Mouse (Mus musculus) liver, adult 2 months (tissue): ENCODE results near the gene Foxd2. TPM values are rescaled to one million over a fixed set of nuclear protein-coding genes. Genes with fewer than 3 reads are reported as not detected.

Experiments used
- DNase-seq: peaks from one replicate; pipeline ENCODE4 v3.0.0-alpha.2; 2011; ENCODE audit warnings: low read depth, low spot score; ENCODE audit errors: extremely low read depth
- H3K27ac ChIP-seq: fragments of 200-500 bp; replicated peaks from 2 replicates; pipeline ENCODE4 v1.5.1; 2012; ENCODE audit warnings: low read depth, mild to moderate bottlenecking, control low read depth, inconsistent platforms, low read length; ENCODE audit not compliant: insufficient read depth
- H3K27me3 ChIP-seq: fragments of 200-500 bp; 2 replicates; pipeline ENCODE4 v1.6.1; 2012; ENCODE audit warnings: mild to moderate bottlenecking, moderate library complexity, low read length, inconsistent platforms; ENCODE audit not compliant: control insufficient read depth, insufficient read depth
- H3K36me3 ChIP-seq: fragments of 200-500 bp; 2 replicates; pipeline ENCODE4 v1.6.1; 2012; ENCODE audit warnings: low read length, inconsistent platforms; ENCODE audit not compliant: control insufficient read depth, insufficient read depth
- H3K4me1 ChIP-seq: fragments of 200-500 bp; 2 replicates; pipeline ENCODE4 v1.6.1; 2011; ENCODE audit warnings: low read length; ENCODE audit not compliant: control insufficient read depth, insufficient read depth
- H3K4me3 ChIP-seq: fragments of 200-500 bp; 2 replicates; pipeline ENCODE4 v1.5.1; 2011; ENCODE audit warnings: low read depth, mild to moderate bottlenecking, control low read depth, low read length, moderate library complexity; ENCODE audit not compliant: insufficient read depth
- H3K79me2 ChIP-seq: fragments of 200-500 bp; 2 replicates; pipeline ENCODE4 v1.6.1; 2012; ENCODE audit warnings: inconsistent platforms, mild to moderate bottlenecking, low read length, moderate library complexity; ENCODE audit not compliant: control insufficient read depth, insufficient read depth
- H3K9ac ChIP-seq: fragments of 200-500 bp; 2 replicates; pipeline ENCODE4 v1.6.1; 2012; ENCODE audit warnings: low read depth, mild to moderate bottlenecking, control low read depth, inconsistent platforms, low read length
- CTCF ChIP-seq: fragments of 200-500 bp; IDR thresholded peaks from 2 replicates; pipeline ENCODE4 v1.5.1; 2011; ENCODE audit warnings: low read depth, low read length, control low read depth
- POLR2A ChIP-seq: fragments of 200-500 bp; IDR thresholded peaks from 2 replicates; pipeline ENCODE4 v1.6.1; 2011; ENCODE audit warnings: low read length, control low read depth; ENCODE audit not compliant: insufficient read depth; ENCODE audit errors: extremely low read depth
- WGBS: fragments of 180-500 bp; shearing (Covaris S2); methylation state at CpG from one replicate; pipeline ENCODE4 v1.1.7; 2018; 5-methylcytosine and 5-hydroxymethylcytosine counted together
- polyA plus RNA-seq: library from polyadenylated mRNA; depleted of rRNA; stranded (reverse); fragments of >200 nt; gene quantifications from 2 replicates; pipeline ENCODE4 v1.2.3, GENCODE M21; 2012; rRNA removed
- total RNA-seq: library from RNA; depleted of rRNA; stranded (reverse); fragments of >200 nt; gene quantifications from 2 replicates; pipeline ENCODE4 v1.2.3, GENCODE M21; 2014; rRNA removed

Gene Foxd2
- total and polyA plus RNA-seq, 2 experiments: 0.02 to 0.09 TPM

GRCm38 (mm10) chr4:114897853-114898252, 10.8 kb downstream of the Foxd2 start:
- peak; percentile 66 for TF ChIP-seq CTCF
- no peak for TF ChIP-seq POLR2A
- Histone ChIP-seq H3K27ac (no peak overlapping the region), H3K4me1 (no peaks in the 10 kb centered on the region), H3K36me3 (no peaks in the 10 kb centered on the region), H3K79me2 (no peaks in the 10 kb centered on the region), H3K27me3 (peaks cover 28% of the 10 kb centered on the region), H3K9ac (no peak overlapping the region), H3K4me3 (no peak overlapping the region)
- 3% methylated on average over 4 of the region's 4 CpGs for WGBS
- DNase-seq: no peak

- WGBS: 97% methylated on average over 1 of the region's 1 CpGs
- Histone ChIP-seq H3K27ac (no peak overlapping the region), H3K4me1 (no peaks in the 10 kb centered on the region; the same call in 1 of the 2 replicates)
Measured at GRCm38 (mm10) chr4:114882232-114882631, 26.4 kb downstream of the Foxd2 start.

DNA sequence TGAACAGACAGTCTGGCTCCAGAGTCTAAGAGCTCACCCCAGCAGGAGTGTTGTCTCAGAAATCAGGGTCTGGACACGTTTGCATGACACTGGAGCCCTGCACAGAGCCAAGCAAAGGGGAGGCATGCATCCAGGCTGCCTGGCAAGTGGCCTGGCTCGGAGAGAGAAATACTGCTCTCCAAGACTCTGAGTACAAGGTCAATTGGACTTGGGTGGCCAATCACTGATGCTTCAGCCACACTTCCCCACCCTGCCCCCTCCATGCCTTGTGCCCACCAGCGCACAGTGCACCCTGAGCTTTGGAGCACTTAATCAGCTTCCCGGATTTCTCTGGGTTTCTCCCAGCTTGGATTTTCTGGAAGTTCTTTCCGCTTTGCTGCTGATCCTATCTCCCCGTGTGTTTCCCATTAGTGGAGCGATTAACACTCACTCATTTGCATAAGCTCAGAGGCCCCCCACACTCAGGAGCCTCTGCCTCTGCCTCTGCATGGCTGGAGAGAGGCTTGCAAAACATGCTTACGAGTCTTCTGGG, 32.2 kb downstream of the Foxd2 start:
- TF ChIP-seq CTCF: no peak
- TF ChIP-seq POLR2A: no peak
- no peaks in the 10 kb centered on the region; the same call in 1 of the 2 replicates for H3K4me1 ChIP-seq
- WGBS: 65% methylated on average over 8 of the region's 8 CpGs
- no peaks in the 10 kb centered on the region for H3K36me3 ChIP-seq
- no peaks in the 10 kb centered on the region for H3K79me2 ChIP-seq
- no peak overlapping the region for H3K9ac ChIP-seq
- H3K4me3 ChIP-seq: no peak overlapping the region
- H3K27ac ChIP-seq: no peak overlapping the region
- no peak for DNase-seq
- H3K27me3 ChIP-seq: no peaks in the 10 kb centered on the region

More at GRCm38 (mm10) chr4:114882232-114882631, 26.4 kb downstream of the Foxd2 start:
- no peak for DNase-seq
- H3K9ac ChIP-seq: no peak overlapping the region
- H3K27me3 ChIP-seq: no peaks in the 10 kb centered on the region
- H3K36me3 ChIP-seq: no peaks in the 10 kb centered on the region
- no peaks in the 10 kb centered on the region for H3K79me2 ChIP-seq
- no peak overlapping the region for H3K4me3 ChIP-seq
- TF ChIP-seq CTCF (no peak), POLR2A (no peak)

DNA sequence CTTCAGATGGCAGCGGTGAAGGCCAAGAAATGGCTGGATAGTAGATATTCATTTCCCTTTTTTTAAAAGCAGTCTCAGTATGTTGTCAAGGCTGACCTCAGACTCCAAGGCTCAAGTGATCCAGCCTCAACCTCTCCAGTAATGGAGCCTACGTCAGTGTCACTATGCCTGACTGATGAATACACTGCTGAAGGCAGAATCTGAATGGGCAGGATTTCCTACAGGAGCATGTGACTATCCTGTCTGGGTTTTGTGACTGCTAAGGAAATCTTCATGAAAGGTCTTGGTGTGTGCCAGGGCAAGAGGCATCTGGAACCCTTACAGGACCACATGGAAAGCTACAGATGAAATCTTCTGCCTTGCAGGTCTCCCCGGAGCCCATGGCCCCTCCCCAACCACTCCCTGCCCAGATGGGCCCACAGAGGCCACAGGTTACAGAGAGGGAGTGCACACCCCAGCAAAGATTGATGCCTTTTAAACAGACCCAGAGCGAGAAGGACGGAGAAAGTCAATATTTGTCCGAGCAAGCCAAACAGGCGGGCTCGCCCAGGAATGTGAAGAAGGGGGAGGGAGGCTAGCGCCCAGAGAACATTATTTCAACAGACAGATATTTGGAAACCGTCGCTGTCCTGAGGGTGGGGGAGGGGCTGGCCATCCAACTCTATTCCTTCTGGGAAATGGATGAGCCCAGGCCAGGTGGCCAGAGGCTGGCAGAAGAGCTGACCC, 38.7 kb downstream of the Foxd2 start:
- Histone ChIP-seq H3K27me3 (no peaks in the 10 kb centered on the region; the same call in 1 of the 2 replicates), H3K27ac (no peak overlapping the region), H3K4me3 (no peak overlapping the region), H3K4me1 (peaks cover 5% of the 10 kb centered on the region), H3K9ac (no peak overlapping the region), H3K79me2 (no peaks in the 10 kb centered on the region), H3K36me3 (no peaks in the 10 kb centered on the region)
- WGBS: 17% methylated on average over 11 of the region's 11 CpGs
- DNase-seq: peak; percentile 69
- TF ChIP-seq CTCF: no peak
- no peak for TF ChIP-seq POLR2A

GRCm38 (mm10) chr4:114863166-114863565, 45.5 kb downstream of the Foxd2 start:
- no peak overlapping the region for H3K9ac ChIP-seq
- no peaks in the 10 kb centered on the region for H3K36me3 ChIP-seq
- no peak for TF ChIP-seq POLR2A
- TF ChIP-seq CTCF: no peak
- no peaks in the 10 kb centered on the region for H3K4me1 ChIP-seq
- no peak overlapping the region for H3K4me3 ChIP-seq
- H3K79me2 ChIP-seq: no peaks in the 10 kb centered on the region
- WGBS: 82% methylated on average over 5 of the region's 5 CpGs
- no peak for DNase-seq
- H3K27ac ChIP-seq: no peak overlapping the region
- H3K27me3 ChIP-seq: peaks cover 10% of the 10 kb centered on the region; the same call in 1 of the 2 replicates

DNA sequence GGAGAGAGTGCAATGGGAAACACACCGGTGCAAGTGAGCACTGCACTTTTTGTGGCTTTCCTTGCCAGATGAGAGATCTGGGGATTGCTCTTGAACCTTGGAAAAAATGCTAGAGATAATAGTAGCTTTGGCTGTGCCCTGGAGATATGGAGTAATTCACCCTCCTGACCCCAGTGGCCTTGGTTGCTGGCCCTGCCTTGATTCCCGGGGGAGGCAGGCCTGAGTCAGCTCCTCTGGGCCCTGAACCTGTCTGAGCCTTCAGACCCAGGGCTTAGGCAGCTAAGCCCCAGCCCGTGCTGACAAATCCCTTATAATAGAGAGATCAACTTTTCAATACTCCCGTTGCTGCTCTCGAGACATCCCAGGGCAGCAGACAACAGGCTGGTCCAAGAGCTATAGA, 50.2 kb downstream of the Foxd2 start:
- no peak for DNase-seq
- Histone ChIP-seq H3K27ac (no peak overlapping the region), H3K4me3 (no peak overlapping the region), H3K79me2 (no peaks in the 10 kb centered on the region), H3K36me3 (no peaks in the 10 kb centered on the region), H3K27me3 (peaks cover 30% of the 10 kb centered on the region; the same call in 1 of the 2 replicates), H3K9ac (no peak overlapping the region), H3K4me1 (no peaks in the 10 kb centered on the region)
- no peak for TF ChIP-seq POLR2A
- no peak for TF ChIP-seq CTCF
- 52% methylated on average over 5 of the region's 5 CpGs for WGBS

Other genes starting within 250 kb of the Foxd2 start
- not detected in 2 replicates for gene Gm12830, start 87.2 kb downstream of the Foxd2 start, total RNA-seq
- gene Gm12830, start 87.2 kb downstream of the Foxd2 start, polyA plus RNA-seq: not detected in 2 replicates
- gene Foxe3, start 17.1 kb upstream of the Foxd2 start, total RNA-seq: not detected in 2 replicates
- not detected in 2 replicates for gene Foxe3, start 17.1 kb upstream of the Foxd2 start, polyA plus RNA-seq
- gene Cmpk1, start 78.4 kb upstream of the Foxd2 start, total RNA-seq: 41.8 and 56.3 TPM in 2 replicates
- gene Cmpk1, start 78.4 kb upstream of the Foxd2 start, polyA plus RNA-seq: 16.1 and 17.2 TPM in 2 replicates
- gene Stil, start 91.3 kb upstream of the Foxd2 start, total RNA-seq: 0.09 and 0.27 TPM in 2 replicates
- gene Stil, start 91.3 kb upstream of the Foxd2 start, polyA plus RNA-seq: 0.02 and 0.06 TPM in 2 replicates
- gene Tal1, start 147.6 kb upstream of the Foxd2 start, total RNA-seq: 0.37 and 0.67 TPM in 2 replicates
- gene Tal1, start 147.6 kb upstream of the Foxd2 start, polyA plus RNA-seq: 0.44 and 0.50 TPM in 2 replicates
- 4.6 and 7.7 TPM in 2 replicates for gene Pdzk1ip1, start 179.8 kb upstream of the Foxd2 start, total RNA-seq
- 9.0 and 14.4 TPM in 2 replicates for gene Pdzk1ip1, start 179.8 kb upstream of the Foxd2 start, polyA plus RNA-seq
- 0.09 TPM in 1 of 2 replicates, not detected in the other for gene Cyp4x1, start 225.4 kb upstream of the Foxd2 start, total RNA-seq
- gene Cyp4x1, start 225.4 kb upstream of the Foxd2 start, polyA plus RNA-seq: not detected in 2 replicates